8 mouse cellular contexts compared by ENCODE assay signal in genomic region chr7:4751971-4752820, GRCm38 (mm10). TPM values are rescaled to one million over a fixed set of nuclear protein-coding genes. Genes with fewer than 3 reads are reported as not detected.
DNase-seq lines count a peak whose midpoint lies in the region; ATAC-seq and TF ChIP-seq lines count a peak whose summit lies in the region.

No protein-coding gene starts in this region.

- peak overlapping the region; percentile 58 for H3K9ac ChIP-seq in liver, embryonic 14.5 days (replicated peaks)
- H3K9ac ChIP-seq in neural tube, embryonic 11.5 days (ENCODE audit: low read length), result no peak overlapping the region

- H3K9me3 ChIP-seq in liver, embryonic 14.5 days (ENCODE audit: control insufficient read depth, low read length), result no peaks in the 10 kb centered on the region
- no peaks in the 10 kb centered on the region for H3K9me3 ChIP-seq in neural tube, embryonic 11.5 days (ENCODE audit: control insufficient read depth, low read length)

- H3K36me3 ChIP-seq in liver, embryonic 14.5 days (replicated peaks; ENCODE audit: control insufficient read depth, insufficient read depth, low read depth), result no peaks in the 10 kb centered on the region; the same call in 1 of the 2 replicates
- H3K36me3 ChIP-seq in neural tube, embryonic 11.5 days (ENCODE audit: control insufficient read depth, insufficient read depth, low read length), result no peaks in the 10 kb centered on the region; the same call in 1 of the 2 replicates

- H3K4me1 ChIP-seq in embryonic fibroblast, embryonic 13.5 days (ENCODE audit: control insufficient read depth, insufficient read depth, low read length), result no peaks in the 10 kb centered on the region
- H3K4me1 ChIP-seq in liver, embryonic 14.5 days (replicated peaks; ENCODE audit: control insufficient read depth in 2 of 2, insufficient read depth in 2 of 2, low read length in 1 of 2), result peaks cover 42 to 44% of the 10 kb centered on the region in 2 experiments
- H3K4me1 ChIP-seq in neural tube, embryonic 11.5 days (ENCODE audit: control insufficient read depth, insufficient read depth, low read length), result peaks cover 7% of the 10 kb centered on the region

- no peak for TF ChIP-seq CTCF in embryonic fibroblast, embryonic 13.5 days (IDR thresholded peaks at IDR 0.05; ENCODE audit: borderline replicate concordance, insufficient read depth, low read length)
- no peak for TF ChIP-seq CTCF in liver, embryonic 14.5 days (IDR thresholded peaks at IDR 0.05; ENCODE audit: low read depth)

- H3K4me3 ChIP-seq in embryonic fibroblast, embryonic 13.5 days (ENCODE audit: insufficient read depth, low read length), result peak overlapping the region; percentile 39
- peak overlapping the region; percentile 60 to 75 for H3K4me3 ChIP-seq in liver, embryonic 14.5 days (ENCODE audit: insufficient read depth in 1 of 2, low read depth in 2 of 2, low read length in 2 of 2)
- peak overlapping the region; percentile 31 for H3K4me3 ChIP-seq in neural tube, embryonic 11.5 days (ENCODE audit: low read depth, low read length)

- peak overlapping the region; percentile 63 for H3K4me2 ChIP-seq in liver, embryonic 14.5 days (ENCODE audit: low read depth)
- peak overlapping the region; percentile 39 for H3K4me2 ChIP-seq in neural tube, embryonic 11.5 days (ENCODE audit: low read depth)

- peak; percentile 80 for ATAC-seq in liver, embryonic 14.5 days (ENCODE audit: insufficient read depth)
- peak; percentile 69 for ATAC-seq in neural tube, embryonic 11.5 days (ENCODE audit: insufficient read depth, low FRiP score, low TSS enrichment)
- no peak for ATAC-seq in frontal cortex, adult (ENCODE audit: low TSS enrichment)

- peak; percentile 72 for TF ChIP-seq POLR2A in embryonic fibroblast, embryonic 13.5 days (IDR thresholded peaks at IDR 0.05; ENCODE audit: low read depth, low read length)

- TF ChIP-seq EP300 in liver, embryonic 14.5 days (IDR thresholded peaks at IDR 0.05; ENCODE audit: low read depth), result no peak

- 3% methylated on average over 30 of the region's 30 CpGs for WGBS in liver, embryonic 14.5 days (ENCODE audit: insufficient replicate concordance)
- WGBS in neural tube, embryonic 11.5 days, result 3% methylated on average over 30 of the region's 30 CpGs

- DNase-seq in urinary bladder, postnatal 25 days (ENCODE audit: low spot score), result peak; percentile 41
- no peak for DNase-seq in urinary bladder, adult 2 months (ENCODE audit: low spot score)
- DNase-seq in induced T-regulatory cell, adult 2 months (ENCODE audit: low read depth), result peak; percentile 52
- DNase-seq in liver, embryonic 14.5 days (ENCODE audit: low read depth in 3 of 3, low spot score in 3 of 3), result peak in 2 of 3 experiments; percentile 57 to 73
- peak; percentile 69 for DNase-seq in neural tube, embryonic 11.5 days (ENCODE audit: low spot score)
- peak; percentile 26 to 34 for DNase-seq in urinary bladder, postnatal 36 days (ENCODE audit: low spot score in 2 of 2)

- H3K27ac ChIP-seq in embryonic fibroblast, embryonic 13.5 days (ENCODE audit: insufficient read depth, low read length), result peak overlapping the region; percentile 9; the same call in 1 of the 2 replicates
- peak overlapping the region; percentile 71 for H3K27ac ChIP-seq in liver, embryonic 14.5 days
- H3K27ac ChIP-seq in neural tube, embryonic 11.5 days (ENCODE audit: low read depth, low read length), result no peak overlapping the region

- H3K27me3 ChIP-seq in liver, embryonic 14.5 days (ENCODE audit: control insufficient read depth, insufficient read depth, low read length), result no peaks in the 10 kb centered on the region
- H3K27me3 ChIP-seq in neural tube, embryonic 11.5 days (ENCODE audit: control insufficient read depth, insufficient read depth, low read length), result no peaks in the 10 kb centered on the region

RNA-seq across cellular contexts. Expression of gene Cox6b2, which starts 0.7 kb away (rescaled TPM):
- 40.5 and 61.3 TPM in 2 replicates for polyA plus RNA-seq in urinary bladder, adult 2 months (2012; rRNA removed)
- polyA plus RNA-seq in embryonic fibroblast, embryonic 13.5 days (2011; ENCODE audit: insufficient read length, low read depth, missing spikeins), result 62.2 and 87.1 TPM in 2 replicates
- polyA plus RNA-seq in liver, embryonic 14.5 days (2012; rRNA removed), result 111 and 119 TPM in 2 replicates
- polyA plus RNA-seq in liver, embryonic 14.5 days (2014; fragmentation: Nextera tagmentation; extraction: Ambion mirVana), result 81.9 and 88.1 TPM in 2 replicates
- polyA plus RNA-seq in neural tube, embryonic 11.5 days (2014; fragmentation: Nextera tagmentation; extraction: Ambion mirVana), result 23.0 and 27.0 TPM in 2 replicates

RNA-seq across cellular contexts. Expression of gene Kmt5c, which starts 12.3 kb away (rescaled TPM):
- polyA plus RNA-seq in urinary bladder, adult 2 months (2012; rRNA removed), result 69.0 and 73.6 TPM in 2 replicates
- 15.9 and 18.3 TPM in 2 replicates for polyA plus RNA-seq in embryonic fibroblast, embryonic 13.5 days (2011; ENCODE audit: insufficient read length, low read depth, missing spikeins)
- polyA plus RNA-seq in liver, embryonic 14.5 days (2012; rRNA removed), result 75.7 and 78.7 TPM in 2 replicates
- 37.8 and 44.7 TPM in 2 replicates for polyA plus RNA-seq in liver, embryonic 14.5 days (2014; fragmentation: Nextera tagmentation; extraction: Ambion mirVana)
- 80.6 and 87.0 TPM in 2 replicates for polyA plus RNA-seq in neural tube, embryonic 11.5 days (2014; fragmentation: Nextera tagmentation; extraction: Ambion mirVana)

RNA-seq across cellular contexts. Expression of gene Fam71e2, which starts 18.9 kb away (rescaled TPM):
- 0.06 and 0.08 TPM in 2 replicates for polyA plus RNA-seq in urinary bladder, adult 2 months (2012; rRNA removed)
- not detected in 2 replicates for polyA plus RNA-seq in embryonic fibroblast, embryonic 13.5 days (2011; ENCODE audit: insufficient read length, low read depth, missing spikeins)
- not detected in 2 replicates for polyA plus RNA-seq in liver, embryonic 14.5 days (2012; rRNA removed)
- polyA plus RNA-seq in liver, embryonic 14.5 days (2014; fragmentation: Nextera tagmentation; extraction: Ambion mirVana), result not detected in 2 replicates
- polyA plus RNA-seq in neural tube, embryonic 11.5 days (2014; fragmentation: Nextera tagmentation; extraction: Ambion mirVana), result not detected in 2 replicates

RNA-seq across cellular contexts. Expression of gene Tmem150b, which starts 27.1 kb away (rescaled TPM):
- polyA plus RNA-seq in urinary bladder, adult 2 months (2012; rRNA removed), result 0.99 and 1.1 TPM in 2 replicates
- polyA plus RNA-seq in embryonic fibroblast, embryonic 13.5 days (2011; ENCODE audit: insufficient read length, low read depth, missing spikeins), result not detected in 2 replicates
- 0.31 TPM in 2 replicates for polyA plus RNA-seq in liver, embryonic 14.5 days (2012; rRNA removed)
- 0.18 TPM in 1 of 2 replicates, not detected in the other for polyA plus RNA-seq in liver, embryonic 14.5 days (2014; fragmentation: Nextera tagmentation; extraction: Ambion mirVana)
- 0.17 TPM in 1 of 2 replicates, not detected in the other for polyA plus RNA-seq in neural tube, embryonic 11.5 days (2014; fragmentation: Nextera tagmentation; extraction: Ambion mirVana)

RNA-seq across cellular contexts. Expression of gene Il11, which starts 30.5 kb away (rescaled TPM):
- polyA plus RNA-seq in urinary bladder, adult 2 months (2012; rRNA removed), result 0.61 and 0.62 TPM in 2 replicates
- polyA plus RNA-seq in embryonic fibroblast, embryonic 13.5 days (2011; ENCODE audit: insufficient read length, low read depth, missing spikeins), result 3.3 and 7.8 TPM in 2 replicates
- polyA plus RNA-seq in liver, embryonic 14.5 days (2012; rRNA removed), result 0.03 and 0.09 TPM in 2 replicates
- not detected in 2 replicates for polyA plus RNA-seq in liver, embryonic 14.5 days (2014; fragmentation: Nextera tagmentation; extraction: Ambion mirVana)
- polyA plus RNA-seq in neural tube, embryonic 11.5 days (2014; fragmentation: Nextera tagmentation; extraction: Ambion mirVana), result 0.16 TPM in 1 of 2 replicates, not detected in the other
